Mouse (Mus musculus): ENCODE measurements at regions not wholly inside any gene's neighbourhood (a gene's known extent, or its start where the extent isn't known, plus 50 kb on each side); places are given as distances from the start of the nearest gene placed in this dataset.

- in situ Hi-C loops (cut with MseI, MboI): no loop called here
Observed at GRCm38 (mm10) chr13:84878178-84878849, 310.9 kb upstream of the Ccnh start.

- in situ Hi-C loops (cut with MseI, MboI): no loop called here
Observed at GRCm38 (mm10) chr13:84905347-84905981, 283.7 kb upstream of the Ccnh start.

- in situ Hi-C loops (cut with MseI, MboI): no loop called here
Observed at GRCm38 (mm10) chr13:84905994-84906393, 283.2 kb upstream of the Ccnh start.

GRCm38 (mm10) chr13:84931271-84931670 is 257.9 kb upstream of the Ccnh start:
- in situ Hi-C loops (cut with MseI, MboI): no loop called here

- in situ Hi-C loops (cut with MseI, MboI): no loop called here
Observed at GRCm38 (mm10) chr13:84935610-84936009, 253.6 kb upstream of the Ccnh start.

GRCm38 (mm10) chr13:84939695-84940094 is 249.5 kb upstream of the Ccnh start:
- in situ Hi-C loops (cut with MseI, MboI): no loop called here

GRCm38 (mm10) chr13:84940936-84941335 is 248.3 kb upstream of the Ccnh start:
- in situ Hi-C loops (cut with MseI, MboI): no loop called here

GRCm38 (mm10) chr13:84950873-84951272 is 238.3 kb upstream of the Ccnh start:
- in situ Hi-C loops (cut with MseI, MboI): loop anchor here (5.0 to 10.0 kb wide), 2 partner anchors 214 to 216 kb away; no protein-coding TSS in a partner anchor

GRCm38 (mm10) chr13:84953161-84953560 is 236.0 kb upstream of the Ccnh start:
- in situ Hi-C loops (cut with MseI, MboI): loop anchor here (5.0 to 10.0 kb wide), 2 partner anchors 212 to 214 kb away; no protein-coding TSS in a partner anchor

- in situ Hi-C loops (cut with MseI, MboI): loop anchor here (5.0 to 10.0 kb wide), 2 partner anchors 211 to 214 kb away; no protein-coding TSS in a partner anchor
Observed at GRCm38 (mm10) chr13:84953760-84954159, 235.4 kb upstream of the Ccnh start.

- in situ Hi-C loops (cut with MseI, MboI): no loop called here
Observed at GRCm38 (mm10) chr13:84968943-84969342, 220.3 kb upstream of the Ccnh start.

Measured in mouse trophoblast stem cell (cell line).